Mouse (Mus musculus): ENCODE results near the gene Sox30.

The Sox30 gene

GRCm38 (mm10) chr11:45979946-45980892, at the start of gene Sox30:
Sox30 (plus strand) TSS chr11:45980310.
- peak; percentile 10 to 14 for DNase-seq

GRCm38 (mm10) chr11:45932771-45933170, 47.3 kb upstream of the Sox30 start:
- no peak for DNase-seq

DNA sequence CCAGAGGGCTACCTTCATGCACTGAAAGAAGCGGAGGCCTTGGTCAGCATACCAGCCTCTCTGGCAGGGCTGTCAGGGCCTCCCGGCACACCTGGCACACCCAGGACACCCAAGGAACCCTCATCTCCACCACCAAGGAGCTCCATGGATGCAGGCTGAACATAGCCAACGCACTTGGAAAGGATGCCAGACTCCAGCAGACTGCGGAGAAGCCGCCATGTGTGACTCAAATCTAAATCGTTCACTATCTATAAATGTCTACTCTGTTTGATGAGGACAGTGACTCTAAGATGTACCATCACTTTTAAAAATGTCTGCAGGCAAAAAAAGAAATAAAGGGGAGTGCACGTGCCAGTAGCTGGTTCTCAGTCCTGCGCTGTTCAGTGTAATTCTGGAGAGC, 42.6 kb upstream of the Sox30 start:
- DNase-seq = no peak

DNA sequence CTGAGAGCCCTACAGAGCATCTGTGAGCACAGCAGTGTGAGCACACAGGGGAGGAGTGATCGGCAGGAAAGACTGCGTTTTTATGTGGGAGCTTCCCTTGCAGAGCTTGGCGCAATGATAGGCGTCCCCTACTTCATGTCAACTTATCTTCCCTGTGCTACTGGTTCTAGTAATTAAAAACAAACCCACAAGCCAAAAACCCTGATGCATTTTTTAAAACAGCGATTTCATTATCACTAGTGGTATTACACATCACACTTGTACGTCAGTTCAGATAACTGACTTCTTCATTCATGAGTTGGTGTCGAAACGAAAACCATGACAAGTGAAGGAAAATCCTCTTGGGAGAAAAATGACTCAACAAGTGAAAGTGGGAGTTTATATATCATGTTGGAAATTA, 41.2 kb upstream of the Sox30 start:
- no peak for DNase-seq

DNA sequence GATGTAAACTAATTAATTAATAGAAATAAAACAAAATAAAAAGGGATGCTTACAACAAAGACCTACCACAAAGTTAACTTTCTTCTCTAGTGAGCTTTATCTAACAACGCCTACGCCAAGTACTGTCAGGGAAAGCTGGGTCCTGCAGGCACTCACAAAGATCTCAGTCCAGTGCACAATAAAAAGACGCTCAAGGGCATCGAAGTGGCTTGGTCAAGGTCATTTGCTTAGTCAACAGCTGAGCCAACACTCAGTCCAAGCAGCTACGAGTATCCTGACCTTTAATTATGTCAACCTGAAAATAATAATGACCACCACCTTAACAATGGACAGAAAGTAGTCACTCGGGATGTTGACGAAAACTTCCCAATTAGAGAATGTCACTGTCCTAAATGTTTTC, 37.8 kb upstream of the Sox30 start:
- no peak for DNase-seq

GRCm38 (mm10) chr11:45943108-45943705, 36.9 kb upstream of the Sox30 start:
- peak; percentile 49 to 52 for DNase-seq

GRCm38 (mm10) chr11:45943891-45944642, 36.0 kb upstream of the Sox30 start:
- peak; percentile 30 to 35 for DNase-seq

- DNase-seq = peak; percentile 94 to 99
These were observed 35.4 kb upstream of the Sox30 start, which contains the start of gene Lsm11 for GRCm38 (mm10) chr11:45944643-45945156. Lsm11 (minus strand) TSS chr11:45944935.

DNA sequence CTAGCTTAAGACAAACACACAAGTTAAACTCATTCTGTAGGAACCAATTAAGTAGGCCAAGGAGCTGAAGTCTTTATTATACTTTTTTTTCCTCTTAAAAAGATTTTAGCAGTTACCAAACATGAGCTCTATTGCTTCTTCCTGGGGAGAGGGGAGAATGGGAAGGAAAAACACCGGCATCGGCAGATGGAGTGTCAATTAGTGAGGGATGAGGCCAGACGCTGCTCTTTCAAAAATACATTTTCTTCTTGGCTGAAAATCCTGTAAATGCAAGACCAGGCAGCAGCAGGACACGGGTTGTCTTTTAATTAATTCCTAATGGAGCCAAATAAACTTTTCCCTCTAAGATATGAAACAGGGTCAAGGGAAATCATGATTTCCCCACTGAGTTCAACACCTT, 33.3 kb upstream of the Sox30 start:
- no peak for DNase-seq

DNA sequence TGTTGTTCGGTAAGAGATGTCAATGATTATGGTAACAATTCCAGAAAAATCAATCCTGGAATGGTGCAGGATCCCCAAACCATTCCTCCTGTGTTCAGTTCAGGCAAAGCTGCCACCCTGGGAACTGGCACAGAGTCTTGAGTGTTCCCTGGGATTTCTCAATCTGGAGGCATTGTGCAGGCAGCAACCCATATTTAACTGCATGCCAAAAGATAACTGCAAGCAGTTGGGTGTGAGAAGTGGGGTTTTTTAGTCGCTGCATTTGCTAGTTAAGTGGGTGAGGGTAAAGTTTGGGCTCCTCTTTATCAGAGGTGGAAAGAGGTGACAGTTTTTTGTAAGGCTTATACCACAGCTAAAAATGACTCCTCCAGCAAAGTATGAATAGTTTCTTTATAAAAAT, 32.6 kb upstream of the Sox30 start:
- DNase-seq = no peak

GRCm38 (mm10) chr11:45955127-45955627, 24.9 kb upstream of the Sox30 start, which contains the start of gene Thg1l:
Thg1l (minus strand) TSS chr11:45955494.
- peak; percentile 89 to 91 for DNase-seq

DNA sequence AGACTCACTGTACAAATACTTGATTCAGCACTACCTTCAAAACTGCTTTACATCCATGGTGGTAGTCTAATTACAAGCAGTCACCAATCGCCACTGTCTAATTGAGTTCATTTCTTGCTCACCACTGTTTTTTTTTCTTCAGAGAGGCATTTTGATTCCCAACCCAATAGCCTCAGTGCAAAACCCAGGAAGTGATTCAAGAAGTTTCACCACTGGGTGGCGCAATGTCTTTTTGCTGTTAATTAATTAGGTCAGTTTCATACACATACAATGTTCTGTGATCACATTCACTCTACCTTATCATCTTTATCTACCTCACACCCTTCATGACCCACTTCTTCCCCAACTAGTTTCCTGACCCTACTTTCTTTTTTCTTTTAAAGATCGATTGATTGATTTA, 20.5 kb upstream of the Sox30 start:
- DNase-seq = no peak

GRCm38 (mm10) chr11:45960003-45960402, 20.1 kb upstream of the Sox30 start:
- DNase-seq = no peak

DNA sequence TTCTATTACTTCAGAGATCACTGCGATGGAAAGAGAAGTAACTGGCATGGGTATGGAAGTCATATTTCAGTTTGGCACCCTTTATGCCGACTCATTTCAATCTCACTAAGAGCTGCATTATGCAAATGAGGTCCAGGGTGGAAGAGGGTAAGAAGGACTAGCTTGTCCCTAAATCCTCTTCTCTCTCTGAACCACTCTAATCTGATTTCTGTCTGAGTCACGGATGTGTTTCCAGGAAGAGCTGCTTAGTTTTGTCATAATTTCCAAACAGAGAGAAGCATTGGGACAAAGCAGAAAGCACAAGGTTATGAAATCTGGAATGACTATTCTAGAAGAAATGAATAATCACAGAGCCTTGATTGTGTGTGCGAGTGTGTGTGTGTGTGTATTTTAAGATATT, 13.2 kb upstream of the Sox30 start:
- no peak for DNase-seq

GRCm38 (mm10) chr11:45968466-45968865, 11.6 kb upstream of the Sox30 start:
- no peak for DNase-seq

GRCm38 (mm10) chr11:45973635-45974034, 6.5 kb upstream of the Sox30 start:
- DNase-seq = no peak

- DNase-seq = no peak
These were observed 5.6 kb upstream of the Sox30 start for GRCm38 (mm10) chr11:45974466-45974865.

GRCm38 (mm10) chr11:45976061-45976460, 4.0 kb upstream of the Sox30 start:
- DNase-seq = no peak

DNA sequence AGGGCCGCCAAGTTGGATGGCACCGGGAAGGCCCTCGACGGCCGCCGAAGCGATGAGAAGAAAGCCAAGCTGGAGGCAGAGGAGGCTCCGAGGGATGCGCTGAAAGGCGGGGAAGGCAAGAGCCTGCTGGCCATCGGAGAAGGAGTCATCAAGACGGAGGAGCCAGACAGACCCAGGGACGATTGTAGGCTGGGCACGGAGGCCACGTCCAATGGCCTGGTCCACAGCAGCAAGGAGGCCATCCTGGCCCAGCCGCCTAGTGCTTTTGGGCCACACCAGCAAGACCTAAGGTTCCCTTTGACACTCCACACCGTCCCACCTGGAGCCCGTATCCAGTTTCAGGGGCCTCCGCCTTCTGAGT, 763 bp downstream of the Sox30 start:
- DNase-seq = no peak

GRCm38 (mm10) chr11:45991604-45992003, 11.5 kb downstream of the Sox30 start:
- no peak for DNase-seq

- no peak for DNase-seq
These were observed 12.0 kb downstream of the Sox30 start for GRCm38 (mm10) chr11:45992087-45992486.

DNA sequence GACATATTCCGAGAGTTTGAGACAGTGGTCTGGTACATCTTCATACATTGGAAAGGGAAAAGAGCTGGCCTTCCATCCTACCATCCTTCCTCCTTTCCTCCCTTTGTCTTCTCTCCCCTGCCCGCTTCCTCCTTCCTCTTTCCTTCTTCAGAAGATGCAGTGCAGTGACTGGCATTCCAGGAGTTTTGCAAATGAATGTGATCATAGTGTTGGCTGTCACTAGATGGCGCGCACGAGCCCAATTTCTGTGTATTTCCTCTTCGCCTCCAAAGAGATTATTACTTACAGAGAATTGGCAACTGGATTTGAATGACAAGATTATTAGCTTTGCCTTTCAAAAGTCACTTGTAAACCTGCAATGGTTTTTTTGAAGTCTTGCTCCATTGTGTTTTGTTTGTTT, 36.0 kb downstream of the Sox30 start:
- peak; percentile 55 to 69 for DNase-seq

- DNase-seq = no peak
These were observed 40.1 kb downstream of the Sox30 start for GRCm38 (mm10) chr11:46020246-46020645.
